Mouse (Mus musculus): ENCODE data around the gene Mapk10. TPM values are rescaled to one million over a fixed set of nuclear protein-coding genes. Genes with fewer than 3 reads are reported as not detected.
"Not testable (repeated sequence)": the region's sequence is repeated elsewhere in the genome, so short reads cannot be mapped to it uniquely, and the experiment has no call there.

Gene Mapk10
- polyA plus RNA-seq, 1 experiment from 2014 or later = 86.6 TPM

GRCm38 (mm10) chr5:102977138-102977537 is 234.0 kb downstream of the Mapk10 start:
- Histone ChIP-seq H3K4me3 (replicated peaks; ENCODE audit: low read length) (no peak overlapping the region), H3K27me3 (ENCODE audit: control insufficient read depth, insufficient read depth, low read length) (no peaks in the 10 kb centered on the region), H3K9ac (no peak overlapping the region), H3K4me1 (replicated peaks; ENCODE audit: control insufficient read depth, insufficient read depth, low read length) (peaks cover 12% of the 10 kb centered on the region; the same call in 1 of the 2 replicates), H3K27ac (peak overlapping the region; percentile 75), H3K9me3 (ENCODE audit: control insufficient read depth, low read length) (no peaks in the 10 kb centered on the region), H3K36me3 (replicated peaks; ENCODE audit: control insufficient read depth, insufficient read depth) (no peaks in the 10 kb centered on the region), H3K4me2 (replicated peaks) (no peak overlapping the region)
- 53% methylated on average over 6 of the region's 6 CpGs for WGBS
- DNase-seq (ENCODE audit: low spot score) (no peak), ATAC-seq (ENCODE audit: low FRiP score) (no peak)

- Histone ChIP-seq H3K36me3 (replicated peaks; ENCODE audit: control insufficient read depth, insufficient read depth) (no peaks in the 10 kb centered on the region), H3K4me1 (replicated peaks; ENCODE audit: control insufficient read depth, insufficient read depth, low read length) (peaks cover 12% of the 10 kb centered on the region; the same call in 1 of the 2 replicates), H3K27me3 (ENCODE audit: control insufficient read depth, insufficient read depth, low read length) (no peaks in the 10 kb centered on the region), H3K9me3 (ENCODE audit: control insufficient read depth, low read length) (no peaks in the 10 kb centered on the region), H3K27ac (peak overlapping the region; percentile 75), H3K4me2 (replicated peaks) (no peak overlapping the region), H3K4me3 (replicated peaks; ENCODE audit: low read length) (no peak overlapping the region), H3K9ac (no peak overlapping the region)
- DNase-seq (ENCODE audit: low spot score) = no peak
- ATAC-seq (ENCODE audit: low FRiP score) = no peak
These were observed 234.6 kb downstream of the Mapk10 start for GRCm38 (mm10) chr5:102976540-102976939.

DNA sequence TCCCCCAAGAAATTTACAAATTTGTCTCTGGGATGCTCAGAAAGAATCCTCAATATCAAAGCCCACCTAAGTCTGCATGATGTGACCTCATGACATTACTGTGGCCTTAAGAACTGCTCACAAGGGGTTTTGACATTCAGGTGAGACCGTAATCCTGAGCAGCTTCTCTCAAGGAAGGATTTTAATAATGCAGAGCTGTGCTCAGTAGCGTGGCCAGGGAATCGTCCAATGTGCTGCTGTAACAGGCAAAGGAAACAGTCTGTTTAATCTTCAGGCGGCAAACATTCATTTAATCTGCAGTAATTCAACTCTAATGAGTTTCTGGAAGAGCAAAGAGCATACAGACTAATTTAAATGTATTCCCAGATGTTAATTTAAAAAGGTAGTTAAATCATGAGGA is 236.7 kb downstream of the Mapk10 start:
- H3K4me3 ChIP-seq (replicated peaks; ENCODE audit: low read length) = no peak overlapping the region
- DNase-seq (ENCODE audit: low spot score) = no peak
- no peaks in the 10 kb centered on the region for H3K36me3 ChIP-seq (replicated peaks; ENCODE audit: control insufficient read depth, insufficient read depth)
- no peak for ATAC-seq (ENCODE audit: low FRiP score)
- 44% methylated on average over 4 of the region's 4 CpGs for WGBS
- H3K27ac ChIP-seq = peak overlapping the region; percentile 69
- H3K27me3 ChIP-seq (ENCODE audit: control insufficient read depth, insufficient read depth, low read length) = no peaks in the 10 kb centered on the region
- H3K9me3 ChIP-seq (ENCODE audit: control insufficient read depth, low read length) = no peaks in the 10 kb centered on the region
- H3K9ac ChIP-seq = no peak overlapping the region
- H3K4me2 ChIP-seq (replicated peaks) = no peak overlapping the region
- H3K4me1 ChIP-seq (replicated peaks; ENCODE audit: control insufficient read depth, insufficient read depth, low read length) = peaks cover 12% of the 10 kb centered on the region; the same call in 1 of the 2 replicates

DNA sequence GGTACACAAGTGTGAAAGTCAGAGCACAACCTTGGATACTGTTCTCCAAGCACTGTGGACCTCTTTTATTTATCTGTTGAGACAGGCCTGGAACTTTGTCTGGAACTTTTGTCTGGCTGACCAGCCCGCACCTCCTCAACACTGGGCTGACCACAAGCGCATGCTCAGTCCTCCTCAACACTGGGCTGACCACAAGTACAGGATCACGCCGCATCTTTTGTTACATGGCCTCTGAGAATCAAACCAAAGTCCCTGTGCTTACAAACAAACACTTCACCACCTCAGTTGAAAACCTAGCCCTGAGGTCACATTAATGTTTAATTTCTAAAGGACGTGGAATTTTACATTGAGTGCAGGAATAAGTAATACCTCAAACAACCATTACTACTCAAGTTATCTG is 246.7 kb downstream of the Mapk10 start:
- Histone ChIP-seq H3K27me3 (ENCODE audit: control insufficient read depth, insufficient read depth, low read length) (no peaks in the 10 kb centered on the region), H3K4me3 (replicated peaks; ENCODE audit: low read length) (no peak overlapping the region), H3K9ac (no peak overlapping the region), H3K4me2 (replicated peaks) (no peak overlapping the region), H3K36me3 (replicated peaks; ENCODE audit: control insufficient read depth, insufficient read depth) (peaks cover 30% of the 10 kb centered on the region), H3K27ac (no peak overlapping the region), H3K9me3 (ENCODE audit: control insufficient read depth, low read length) (no peaks in the 10 kb centered on the region), H3K4me1 (replicated peaks; ENCODE audit: control insufficient read depth, insufficient read depth, low read length) (no peaks in the 10 kb centered on the region)
- 90% methylated on average over 5 of the region's 5 CpGs for WGBS
- ATAC-seq (ENCODE audit: low FRiP score) (no peak), DNase-seq (ENCODE audit: low spot score) (no peak)

DNA sequence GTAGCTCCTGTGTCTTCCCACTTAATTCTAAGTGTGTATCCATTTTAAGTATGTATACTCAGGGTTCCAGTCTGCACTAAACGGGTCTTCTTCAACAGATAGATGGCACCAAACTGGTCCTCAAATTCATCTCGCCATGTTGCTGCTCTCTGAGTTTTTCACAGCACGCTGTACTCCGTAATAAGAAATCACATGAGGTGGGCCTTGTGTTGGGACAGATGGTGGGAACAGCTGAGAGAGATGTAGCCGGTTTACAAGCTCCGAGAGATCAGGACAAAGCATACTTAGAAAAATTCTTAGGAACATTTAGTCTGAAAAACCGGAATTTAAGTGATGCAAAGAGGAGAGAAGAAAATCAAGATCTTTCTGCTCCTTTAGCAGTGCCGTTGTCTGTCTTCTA is 257.7 kb downstream of the Mapk10 start:
- Histone ChIP-seq H3K4me3 (replicated peaks; ENCODE audit: low read length) (no peak overlapping the region), H3K36me3 (replicated peaks; ENCODE audit: control insufficient read depth, insufficient read depth) (peaks cover 5% of the 10 kb centered on the region; the same call in 1 of the 2 replicates), H3K9me3 (ENCODE audit: control insufficient read depth, low read length) (no peaks in the 10 kb centered on the region), H3K4me1 (replicated peaks; ENCODE audit: control insufficient read depth, insufficient read depth, low read length) (no peaks in the 10 kb centered on the region), H3K27ac (no peak overlapping the region), H3K4me2 (replicated peaks) (no peak overlapping the region), H3K27me3 (ENCODE audit: control insufficient read depth, insufficient read depth, low read length) (no peaks in the 10 kb centered on the region), H3K9ac (no peak overlapping the region)
- DNase-seq (ENCODE audit: low spot score) (no peak), ATAC-seq (ENCODE audit: low FRiP score) (no peak)
- WGBS = 89% methylated on average over 8 of the region's 8 CpGs

DNA sequence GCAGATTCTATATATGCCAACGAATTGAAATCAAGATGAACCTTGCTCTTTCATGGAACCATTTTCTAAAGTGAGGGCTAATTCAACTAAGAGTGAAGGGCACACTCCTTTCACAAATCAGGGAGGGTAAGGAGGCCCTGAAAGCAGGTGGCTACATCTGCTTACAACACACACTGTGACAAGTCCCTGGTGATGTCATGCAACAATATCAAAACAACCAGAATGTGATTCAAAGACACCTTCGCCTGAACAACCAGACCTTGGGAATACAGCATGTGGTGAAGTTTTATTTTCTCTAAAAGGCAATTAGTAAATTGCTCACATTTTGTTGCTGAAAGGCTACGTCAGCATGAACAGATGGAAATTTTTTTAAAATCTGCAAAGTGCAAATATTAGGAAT is 258.2 kb downstream of the Mapk10 start:
- Histone ChIP-seq H3K27me3 (ENCODE audit: control insufficient read depth, insufficient read depth, low read length) (no peaks in the 10 kb centered on the region), H3K36me3 (replicated peaks; ENCODE audit: control insufficient read depth, insufficient read depth) (peaks cover 5% of the 10 kb centered on the region; the same call in 1 of the 2 replicates), H3K9me3 (ENCODE audit: control insufficient read depth, low read length) (no peaks in the 10 kb centered on the region), H3K4me3 (replicated peaks; ENCODE audit: low read length) (no peak overlapping the region), H3K4me1 (replicated peaks; ENCODE audit: control insufficient read depth, insufficient read depth, low read length) (no peaks in the 10 kb centered on the region), H3K4me2 (replicated peaks) (no peak overlapping the region), H3K9ac (no peak overlapping the region), H3K27ac (no peak overlapping the region)
- no peak for ATAC-seq (ENCODE audit: low FRiP score)
- WGBS = 85% methylated on average over 3 of the region's 3 CpGs
- DNase-seq (ENCODE audit: low spot score) = no peak

DNA sequence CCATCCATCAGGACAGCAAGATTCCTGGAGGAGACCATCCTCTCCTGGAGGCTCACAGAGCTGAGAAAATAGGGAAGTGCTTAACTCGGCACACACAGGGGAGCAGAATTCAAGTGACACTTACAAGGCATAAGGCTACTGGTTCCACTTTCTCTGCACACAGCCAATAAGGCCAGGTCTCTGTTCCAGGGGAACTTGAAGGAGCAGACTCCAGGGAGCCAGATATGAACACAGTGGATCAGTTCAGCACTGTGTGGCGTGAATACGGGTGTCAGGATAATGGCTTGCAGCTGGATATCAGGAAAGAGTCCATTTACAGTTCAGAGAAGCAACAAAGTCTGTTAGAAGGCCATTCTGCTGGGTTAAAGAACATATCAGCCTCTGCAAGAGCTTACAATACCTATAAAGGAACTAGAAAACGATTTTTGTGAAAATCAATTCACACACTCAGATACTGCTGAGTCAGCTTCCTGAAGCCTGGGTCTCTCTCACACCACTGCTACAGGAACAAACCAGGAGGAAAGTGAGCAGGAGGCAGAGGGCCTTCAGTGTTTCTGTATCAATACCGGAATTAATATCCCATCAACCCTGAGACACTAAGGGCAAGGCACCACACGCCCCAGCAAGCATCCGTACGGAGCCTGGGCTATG is 263.9 kb downstream of the Mapk10 start:
- H3K27ac ChIP-seq = no peak overlapping the region
- WGBS = 84% methylated on average over 8 of the region's 8 CpGs

GRCm38 (mm10) chr5:102946625-102947024 is 264.5 kb downstream of the Mapk10 start:
- H3K9ac ChIP-seq = no peak overlapping the region
- no peak for ATAC-seq (ENCODE audit: low FRiP score)

More for the DNA sequence above, 263.9 kb downstream of the Mapk10 start:
- no peak overlapping the region for H3K4me3 ChIP-seq (replicated peaks; ENCODE audit: low read length)
- H3K36me3 ChIP-seq (replicated peaks; ENCODE audit: control insufficient read depth, insufficient read depth) = no peaks in the 10 kb centered on the region; the same call in 1 of the 2 replicates
- ATAC-seq (ENCODE audit: low FRiP score) (no peak), DNase-seq (ENCODE audit: low spot score) (no peak)
- no peaks in the 10 kb centered on the region for H3K9me3 ChIP-seq (ENCODE audit: control insufficient read depth, low read length)
- H3K27me3 ChIP-seq (ENCODE audit: control insufficient read depth, insufficient read depth, low read length) = no peaks in the 10 kb centered on the region
- H3K9ac ChIP-seq = no peak overlapping the region
- H3K4me1 ChIP-seq (replicated peaks; ENCODE audit: control insufficient read depth, insufficient read depth, low read length) = no peaks in the 10 kb centered on the region
- H3K4me2 ChIP-seq (replicated peaks) = no peak overlapping the region

DNA sequence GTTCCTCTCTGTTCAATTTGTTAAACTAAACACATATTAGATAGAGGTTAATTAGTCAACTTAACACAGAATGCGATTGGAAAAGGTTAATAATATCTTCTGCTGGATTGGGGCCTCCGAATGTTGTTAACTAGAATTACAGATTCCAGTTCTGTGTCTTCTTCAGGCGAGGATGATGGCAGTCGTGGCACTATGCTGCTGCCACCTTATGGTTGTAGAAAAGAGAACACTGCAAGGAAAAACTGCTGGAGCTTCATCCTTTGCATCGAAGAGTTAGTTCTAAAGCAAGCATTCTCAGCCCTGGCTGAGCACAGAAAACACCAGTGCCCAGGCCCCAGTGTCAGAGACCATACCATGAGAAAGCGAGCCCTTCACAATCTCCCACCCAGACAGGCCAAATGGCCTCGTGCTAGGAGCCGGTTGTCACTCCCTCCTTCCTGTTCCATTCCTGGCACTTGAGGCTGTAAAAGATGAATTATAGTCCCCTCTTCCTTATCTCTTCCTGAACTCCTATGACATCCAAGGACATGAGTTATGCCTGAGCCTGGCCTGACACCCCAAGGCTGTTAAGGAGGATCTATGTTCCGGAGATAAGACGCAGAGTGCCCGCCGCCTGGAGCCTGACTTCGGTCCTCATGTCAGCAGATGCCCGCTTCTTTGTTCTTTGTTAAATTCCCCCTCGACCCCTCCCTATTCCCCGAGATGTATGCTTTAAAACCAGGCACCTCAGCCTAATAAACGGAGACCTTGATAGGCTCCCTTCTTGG is 267.1 kb downstream of the Mapk10 start:
- H3K27ac ChIP-seq; H3K4me2 ChIP-seq (replicated peaks); H3K27me3 ChIP-seq (ENCODE audit: control insufficient read depth, insufficient read depth, low read length); H3K9me3 ChIP-seq (ENCODE audit: control insufficient read depth, low read length); H3K9ac ChIP-seq; H3K4me1 ChIP-seq (replicated peaks; ENCODE audit: control insufficient read depth, insufficient read depth, low read length); H3K36me3 ChIP-seq (replicated peaks; ENCODE audit: control insufficient read depth, insufficient read depth); ATAC-seq (ENCODE audit: low FRiP score); H3K4me3 ChIP-seq (replicated peaks; ENCODE audit: low read length): not testable (repeated sequence)
- peak; percentile 45 for DNase-seq (ENCODE audit: low spot score)
- WGBS = 82% methylated on average over 17 of the region's 17 CpGs

More at GRCm38 (mm10) chr5:102946625-102947024, 264.5 kb downstream of the Mapk10 start:
- Histone ChIP-seq H3K9me3 (ENCODE audit: control insufficient read depth, low read length) (no peaks in the 10 kb centered on the region), H3K4me1 (replicated peaks; ENCODE audit: control insufficient read depth, insufficient read depth, low read length) (no peaks in the 10 kb centered on the region), H3K36me3 (replicated peaks; ENCODE audit: control insufficient read depth, insufficient read depth) (no peaks in the 10 kb centered on the region; the same call in 1 of the 2 replicates), H3K4me2 (replicated peaks) (no peak overlapping the region), H3K27ac (no peak overlapping the region), H3K27me3 (ENCODE audit: control insufficient read depth, insufficient read depth, low read length) (no peaks in the 10 kb centered on the region), H3K4me3 (replicated peaks; ENCODE audit: low read length) (no peak overlapping the region)
- no peak for DNase-seq (ENCODE audit: low spot score)
- WGBS = 94% methylated on average over 8 of the region's 8 CpGs
